Mouse (Mus musculus): Measurements from ENCODE around the gene Dusp14. TPM values are rescaled to one million over a fixed set of nuclear protein-coding genes. Genes with fewer than 3 reads are reported as not detected.
A peak's percentile ranks its signal among the peaks of the same experiment; 100 is the strongest.

Gene Dusp14
- total and polyA plus RNA-seq, 2 experiments from 2014 or later, result 8.8 to 12.6 TPM

DNA sequence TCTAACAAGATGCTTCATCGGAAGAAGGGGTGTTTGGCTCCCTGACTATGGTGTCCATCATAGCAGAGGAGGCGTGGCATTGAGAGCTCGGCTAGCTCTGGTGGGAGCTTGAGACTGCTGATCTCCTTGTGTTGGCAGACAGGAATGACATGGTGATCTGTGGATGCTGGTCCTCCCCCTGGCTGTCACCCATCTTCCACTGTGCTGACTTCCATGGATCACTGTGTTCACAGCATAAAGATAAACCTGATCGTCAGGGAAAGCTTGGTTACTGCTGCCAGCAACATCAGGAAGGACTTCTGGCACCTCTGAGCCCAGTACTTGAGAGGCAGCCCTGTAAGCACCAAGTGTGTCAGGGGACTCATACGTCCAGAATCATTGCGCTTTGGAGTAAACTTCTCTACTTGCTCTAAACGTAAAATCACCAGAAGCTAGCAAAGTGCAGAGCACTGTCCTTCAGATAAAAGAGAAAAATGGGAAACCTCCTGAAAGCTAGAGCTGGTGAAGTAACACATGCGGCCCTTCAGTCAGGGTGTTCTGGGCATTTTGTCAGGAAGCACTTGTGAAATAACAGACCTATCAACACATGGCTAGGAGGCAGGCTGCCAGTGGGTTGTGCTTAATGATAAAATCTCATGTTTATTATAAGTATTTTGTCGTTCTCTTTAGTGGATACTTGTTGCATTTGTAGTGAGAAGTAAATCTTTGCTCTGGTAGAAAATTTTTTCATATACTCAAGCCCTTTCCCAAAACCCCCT lies 40.6 kb downstream of the Dusp14 start:
- Histone ChIP-seq H3K9ac (replicated peaks; ENCODE audit: low read length) (no peak overlapping the region), H3K27ac (no peak overlapping the region), H3K27me3 (ENCODE audit: insufficient read depth, low read length) (no peaks in the 10 kb centered on the region), H3K9me3 (ENCODE audit: low read length) (no peaks in the 10 kb centered on the region), H3K4me2 (ENCODE audit: low read depth, low read length) (no peak overlapping the region), H3K4me3 (ENCODE audit: low read length) (no peak overlapping the region), H3K36me3 (ENCODE audit: insufficient read depth, low read length) (peaks cover 60% of the 10 kb centered on the region), H3K4me1 (ENCODE audit: insufficient read depth, low read length) (no peaks in the 10 kb centered on the region)
- DNase-seq (ENCODE audit: low spot score), result no peak
- no peak for TF ChIP-seq CTCF (IDR thresholded peaks at IDR 0.05; ENCODE audit: low read depth)
- 78% methylated on average over 9 of the region's 9 CpGs for WGBS
- no peak for ATAC-seq

DNA sequence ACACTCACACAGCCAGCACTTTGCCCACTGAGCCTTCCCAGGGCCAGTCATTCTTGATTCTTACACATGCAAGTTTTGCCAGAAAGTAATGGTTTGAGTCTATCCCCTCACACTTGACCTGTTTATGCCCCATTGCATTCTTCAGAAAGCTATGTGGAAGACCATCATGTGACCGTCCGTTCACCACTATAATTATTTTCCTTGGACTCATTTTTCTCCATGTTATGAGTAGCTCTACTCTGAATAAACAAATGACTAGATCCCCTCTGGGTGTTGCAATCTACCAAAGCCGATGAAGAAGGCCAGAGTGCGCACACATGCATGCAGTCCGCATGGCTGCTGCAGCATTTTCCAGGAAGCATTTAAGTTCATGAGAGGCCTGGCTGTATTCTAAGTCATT lies 41.8 kb downstream of the Dusp14 start:
- H3K36me3 ChIP-seq (ENCODE audit: insufficient read depth, low read length), result peaks cover 60% of the 10 kb centered on the region
- ATAC-seq, result no peak

DNA sequence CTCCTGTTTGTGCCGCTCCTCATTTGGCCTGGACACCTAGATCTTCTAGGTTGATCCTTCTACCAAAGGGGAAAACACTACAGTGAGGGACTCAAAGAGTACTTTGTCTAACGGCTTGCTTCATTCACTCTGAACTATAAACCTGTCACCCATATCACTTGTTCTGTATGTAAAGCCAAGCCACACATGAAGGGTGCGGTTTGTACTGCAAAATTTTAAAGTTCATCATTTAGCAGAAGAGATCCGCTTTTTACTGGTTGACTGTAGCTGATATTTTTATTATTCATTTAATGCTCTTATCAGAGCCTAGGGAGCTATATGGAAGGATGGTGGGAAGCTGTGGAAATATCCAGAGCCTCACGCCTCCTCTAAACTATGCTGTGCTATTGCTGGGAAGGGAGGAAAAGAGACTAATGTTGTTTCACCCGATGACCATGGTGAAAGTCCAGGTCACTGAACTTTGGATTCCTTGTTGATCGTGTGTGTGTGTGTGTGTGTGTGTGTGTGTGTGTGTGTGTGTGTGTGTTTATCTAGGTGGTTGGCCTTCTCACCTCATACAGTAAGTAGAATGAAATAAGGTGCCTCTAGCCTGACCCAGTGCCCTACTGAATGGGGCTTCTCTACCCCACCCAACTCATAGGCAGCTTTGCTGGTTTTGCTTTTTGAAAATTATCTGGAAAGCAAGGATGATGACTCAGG lies 52.1 kb downstream of the Dusp14 start:
- H3K27me3 ChIP-seq (ENCODE audit: insufficient read depth, low read length), result no peaks in the 10 kb centered on the region
- no peak for TF ChIP-seq CTCF (IDR thresholded peaks at IDR 0.05; ENCODE audit: low read depth)

More for the DNA sequence above, 41.8 kb downstream of the Dusp14 start:
- Histone ChIP-seq H3K4me2 (ENCODE audit: low read depth, low read length) (no peak overlapping the region), H3K4me1 (ENCODE audit: insufficient read depth, low read length) (no peaks in the 10 kb centered on the region), H3K27ac (no peak overlapping the region), H3K9ac (replicated peaks; ENCODE audit: low read length) (no peak overlapping the region), H3K9me3 (ENCODE audit: low read length) (no peaks in the 10 kb centered on the region), H3K27me3 (ENCODE audit: insufficient read depth, low read length) (no peaks in the 10 kb centered on the region), H3K4me3 (ENCODE audit: low read length) (no peak overlapping the region)
- TF ChIP-seq CTCF (IDR thresholded peaks at IDR 0.05; ENCODE audit: low read depth), result no peak
- no peak for DNase-seq (ENCODE audit: low spot score)
- WGBS, result 95% methylated on average over 5 of the region's 5 CpGs

DNA sequence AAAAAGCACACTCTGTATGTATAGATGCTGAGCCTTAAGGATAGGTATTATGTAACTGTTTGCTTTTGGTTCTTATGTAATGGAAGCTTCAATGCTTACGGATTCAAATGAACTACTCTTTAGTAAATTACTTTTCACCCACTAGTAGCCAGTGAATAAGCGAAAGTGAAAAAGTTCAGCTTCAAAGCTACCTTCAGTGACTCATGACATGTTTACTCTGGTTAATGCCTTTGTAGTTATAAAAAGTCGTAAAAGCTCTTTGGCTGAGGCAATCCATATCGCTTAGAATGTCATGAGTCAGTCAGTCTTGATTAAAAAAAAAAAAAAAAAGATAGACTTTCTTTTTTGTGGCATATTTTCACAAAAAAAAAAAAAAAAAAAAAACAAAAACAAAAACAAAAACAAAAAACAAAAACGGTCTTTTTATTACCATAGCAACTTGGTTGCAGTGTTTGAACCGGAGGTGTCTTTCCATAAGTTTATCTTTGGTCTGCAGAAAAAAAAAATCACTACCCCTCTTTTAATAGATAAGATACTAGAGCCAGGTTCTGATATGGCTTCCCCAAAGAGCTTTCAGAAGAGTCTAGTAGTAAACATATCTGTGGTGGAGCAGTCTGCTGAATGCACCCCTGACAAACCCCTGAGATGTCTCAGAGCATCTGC lies 52.8 kb downstream of the Dusp14 start:
- no peak overlapping the region for H3K9ac ChIP-seq (replicated peaks; ENCODE audit: low read length)
- no peak for ATAC-seq
- H3K27ac ChIP-seq, result no peak overlapping the region
- H3K36me3 ChIP-seq (ENCODE audit: insufficient read depth, low read length), result peaks cover under 1% of the 10 kb centered on the region; the same call in 1 of the 2 replicates
- TF ChIP-seq CTCF (IDR thresholded peaks at IDR 0.05; ENCODE audit: low read depth), result no peak
- no peak overlapping the region for H3K4me3 ChIP-seq (ENCODE audit: low read length)
- no peak for DNase-seq (ENCODE audit: low spot score)
- H3K27me3 ChIP-seq (ENCODE audit: insufficient read depth, low read length), result no peaks in the 10 kb centered on the region
- H3K4me2 ChIP-seq (ENCODE audit: low read depth, low read length), result no peak overlapping the region
- WGBS, result 93% methylated on average over 6 of the region's 6 CpGs
- H3K4me1 ChIP-seq (ENCODE audit: insufficient read depth, low read length), result 0 out of 2 replicates have a peak, but pooled peaks cover under 1% of the 10 kb centered on the region
- H3K9me3 ChIP-seq (ENCODE audit: low read length), result no peaks in the 10 kb centered on the region

More for the DNA sequence above, 52.1 kb downstream of the Dusp14 start:
- Histone ChIP-seq H3K9me3 (ENCODE audit: low read length) (no peaks in the 10 kb centered on the region), H3K4me1 (ENCODE audit: insufficient read depth, low read length) (no peaks in the 10 kb centered on the region), H3K36me3 (ENCODE audit: insufficient read depth, low read length) (peaks cover 5% of the 10 kb centered on the region; the same call in 1 of the 2 replicates), H3K4me2 (ENCODE audit: low read depth, low read length) (no peak overlapping the region), H3K9ac (replicated peaks; ENCODE audit: low read length) (no peak overlapping the region), H3K4me3 (ENCODE audit: low read length) (no peak overlapping the region), H3K27ac (no peak overlapping the region)
- DNase-seq (ENCODE audit: low spot score) (no peak), ATAC-seq (no peak)
- 91% methylated on average over 7 of the region's 7 CpGs for WGBS

DNA sequence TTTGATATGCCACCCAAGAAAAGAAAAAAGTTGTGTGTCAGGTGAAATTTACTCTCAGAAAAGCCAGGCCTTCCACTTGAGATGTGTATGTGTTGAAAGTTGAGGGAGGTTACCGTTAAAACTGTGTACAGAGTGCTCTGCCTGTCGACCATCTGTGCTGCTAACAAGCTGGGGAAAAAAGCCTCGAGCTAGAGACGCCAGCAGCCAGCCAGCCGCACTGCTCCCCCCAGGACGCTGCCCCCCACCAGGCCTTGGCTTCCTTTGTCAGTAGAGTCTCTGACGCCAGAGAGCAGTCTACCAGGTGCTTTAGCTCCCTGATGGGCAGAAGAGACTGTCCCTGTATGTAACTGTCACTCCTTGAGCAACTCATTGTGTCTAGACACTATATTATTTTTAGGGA lies 56.0 kb downstream of the Dusp14 start:
- H3K36me3 ChIP-seq (ENCODE audit: insufficient read depth, low read length), result peaks cover 12% of the 10 kb centered on the region
- TF ChIP-seq CTCF (IDR thresholded peaks at IDR 0.05; ENCODE audit: low read depth), result no peak
- H3K4me2 ChIP-seq (ENCODE audit: low read depth, low read length), result no peak overlapping the region
- DNase-seq (ENCODE audit: low spot score) (peak; percentile 59), ATAC-seq (no peak)
- 13% methylated on average over 7 of the region's 7 CpGs for WGBS
- H3K27me3 ChIP-seq (ENCODE audit: insufficient read depth, low read length), result no peaks in the 10 kb centered on the region
- H3K9me3 ChIP-seq (ENCODE audit: low read length), result no peaks in the 10 kb centered on the region
- no peak overlapping the region for H3K9ac ChIP-seq (replicated peaks; ENCODE audit: low read length)
- H3K4me1 ChIP-seq (ENCODE audit: insufficient read depth, low read length), result peaks cover 6% of the 10 kb centered on the region; the same call in 1 of the 2 replicates
- no peak overlapping the region for H3K4me3 ChIP-seq (ENCODE audit: low read length)
- H3K27ac ChIP-seq, result peak overlapping the region; percentile 34; the same call in 1 of the 2 replicates

DNA sequence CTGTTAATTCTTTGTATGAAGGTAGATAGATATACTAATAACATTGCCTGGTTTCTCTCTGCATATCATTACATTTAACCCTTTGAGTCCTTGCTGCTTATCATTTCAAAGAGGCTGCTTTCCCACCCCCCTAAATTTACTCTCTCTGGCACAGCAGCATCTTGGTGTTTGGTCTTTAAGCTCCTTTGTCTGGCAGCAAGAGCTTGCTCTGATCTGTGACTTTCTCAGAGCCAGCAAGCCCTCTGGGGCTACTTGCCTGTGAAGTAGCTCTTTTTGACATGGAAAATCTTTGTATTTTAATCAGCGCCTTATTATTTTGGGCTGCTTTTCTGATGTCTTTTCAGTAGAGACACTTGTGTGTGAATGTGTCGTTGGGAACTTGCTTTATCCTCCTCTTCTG lies 57.5 kb downstream of the Dusp14 start:
- H3K9ac ChIP-seq (replicated peaks; ENCODE audit: low read length), result 0 out of 2 replicates have a peak overlapping the region, but pooled peaks have one; percentile 18
- H3K4me1 ChIP-seq (ENCODE audit: insufficient read depth, low read length), result peaks cover 6% of the 10 kb centered on the region; the same call in 1 of the 2 replicates

More for the DNA sequence above, 57.5 kb downstream of the Dusp14 start:
- WGBS, result 31% methylated on average over 2 of the region's 2 CpGs
- DNase-seq (ENCODE audit: low spot score) (peak; percentile 13), ATAC-seq (no peak)
- Histone ChIP-seq H3K27ac (0 out of 2 replicates have a peak overlapping the region, but pooled peaks have one; percentile 7), H3K36me3 (ENCODE audit: insufficient read depth, low read length) (peaks cover 12% of the 10 kb centered on the region), H3K27me3 (ENCODE audit: insufficient read depth, low read length) (no peaks in the 10 kb centered on the region), H3K4me2 (ENCODE audit: low read depth, low read length) (peak overlapping the region; percentile 14), H3K4me3 (ENCODE audit: low read length) (no peak overlapping the region), H3K9me3 (ENCODE audit: low read length) (no peaks in the 10 kb centered on the region)
- TF ChIP-seq CTCF (IDR thresholded peaks at IDR 0.05; ENCODE audit: low read depth), result no peak
